Mouse (Mus musculus): ENCODE results near the gene Cypt15. TPM values are rescaled to one million over a fixed set of nuclear protein-coding genes. Genes with fewer than 3 reads are reported as not detected.
"Not testable (repeated sequence)": the region's sequence is repeated elsewhere in the genome, so short reads cannot be mapped to it uniquely, and the experiment has no call there.

Cypt15 gene
- polyA plus RNA-seq (2015; fragmentation: Nextera tagmentation; extraction: Ambion mirVana), result not detected in 2 replicates

DNA sequence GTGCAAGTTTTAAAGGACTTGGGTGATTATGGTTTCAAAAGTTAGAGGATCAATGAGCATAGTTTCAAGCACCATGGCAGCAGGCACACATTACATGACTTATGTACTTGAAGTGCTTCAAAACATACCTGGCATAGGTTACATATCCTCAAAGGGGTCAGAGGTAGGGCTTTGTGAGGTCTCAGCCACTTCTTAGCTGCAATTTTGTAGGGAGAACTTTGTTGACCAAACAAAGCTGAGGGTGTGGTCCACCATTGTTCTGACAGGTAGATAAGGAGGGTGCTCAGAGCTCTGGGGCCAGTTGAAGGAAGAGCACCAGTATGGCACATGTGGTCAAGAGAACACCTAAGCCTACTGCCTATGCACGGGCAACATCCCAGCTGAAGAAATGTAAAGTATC is at the start of gene Cypt15:
TSS of gene Cypt15 (plus strand) at position 301 of the 400 bp plus-strand sequence.
- H3K4me3 ChIP-seq; ATAC-seq (ENCODE audit: low read depth); H3K9ac ChIP-seq; H3K27ac ChIP-seq (replicated peaks); H3K27me3 ChIP-seq; H3K36me3 ChIP-seq; H3K4me1 ChIP-seq (replicated peaks); H3K4me2 ChIP-seq; H3K9me3 ChIP-seq: not testable (repeated sequence)
- WGBS, result 85% methylated on average over 1 of the region's 1 CpGs

DNA sequence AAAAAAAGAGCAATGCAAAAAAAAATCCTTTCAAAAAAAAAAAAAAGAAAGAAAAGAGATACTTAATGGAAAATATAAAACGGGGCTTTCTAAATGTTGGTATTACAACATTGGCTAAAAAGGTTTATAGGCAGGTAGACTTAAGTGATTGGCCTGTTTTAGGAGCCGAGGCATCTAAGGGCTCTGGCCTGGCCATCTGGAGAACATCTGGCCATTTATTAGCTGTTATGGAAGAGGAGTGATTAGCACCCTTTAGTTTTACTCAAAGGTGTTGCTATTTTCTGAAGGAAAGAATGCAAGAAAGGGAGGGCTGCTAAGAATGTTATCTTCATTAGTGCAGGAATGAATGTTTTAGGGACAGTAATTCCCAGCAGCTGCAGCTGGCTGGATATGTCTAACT is 24.9 kb downstream of the Cypt15 start:
- H3K4me1 ChIP-seq (replicated peaks), result no peaks in the 10 kb centered on the region
- H3K36me3 ChIP-seq, result no peaks in the 10 kb centered on the region
- no peak overlapping the region for H3K27ac ChIP-seq (replicated peaks)
- no peak overlapping the region for H3K4me2 ChIP-seq
- H3K27me3 ChIP-seq, result no peaks in the 10 kb centered on the region
- H3K9ac ChIP-seq, result no peak overlapping the region
- no peak for ATAC-seq (ENCODE audit: low read depth)
- no peaks in the 10 kb centered on the region for H3K9me3 ChIP-seq
- H3K4me3 ChIP-seq, result no peak overlapping the region
- 77% methylated on average over 2 of the region's 2 CpGs for WGBS

DNA sequence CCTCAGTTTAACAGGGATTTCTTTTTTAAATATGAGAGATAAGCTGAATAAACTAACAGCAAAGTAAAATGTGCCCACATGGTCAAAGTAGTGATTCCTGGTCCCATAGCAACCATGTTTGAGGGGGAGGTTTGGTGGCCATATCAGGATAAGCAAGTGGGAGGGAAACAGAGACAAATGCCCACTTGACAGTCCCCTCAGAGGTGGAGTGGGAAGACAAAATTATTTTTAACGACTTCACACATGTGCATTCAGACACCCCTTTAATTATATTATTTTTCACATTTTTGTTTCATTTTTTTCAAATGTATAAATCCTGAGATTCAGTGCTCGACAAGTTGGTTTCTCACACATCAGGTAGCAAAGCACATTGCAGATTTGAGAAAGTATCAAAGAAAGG is 32.8 kb downstream of the Cypt15 start:
- Histone ChIP-seq H3K9ac (no peak overlapping the region), H3K9me3 (no peaks in the 10 kb centered on the region), H3K27ac (replicated peaks) (no peak overlapping the region), H3K4me3 (no peak overlapping the region), H3K4me1 (replicated peaks) (no peaks in the 10 kb centered on the region), H3K27me3 (no peaks in the 10 kb centered on the region), H3K36me3 (no peaks in the 10 kb centered on the region), H3K4me2 (no peak overlapping the region)
- 59% methylated on average over 2 of the region's 2 CpGs for WGBS
- no peak for ATAC-seq (ENCODE audit: low read depth)

DNA sequence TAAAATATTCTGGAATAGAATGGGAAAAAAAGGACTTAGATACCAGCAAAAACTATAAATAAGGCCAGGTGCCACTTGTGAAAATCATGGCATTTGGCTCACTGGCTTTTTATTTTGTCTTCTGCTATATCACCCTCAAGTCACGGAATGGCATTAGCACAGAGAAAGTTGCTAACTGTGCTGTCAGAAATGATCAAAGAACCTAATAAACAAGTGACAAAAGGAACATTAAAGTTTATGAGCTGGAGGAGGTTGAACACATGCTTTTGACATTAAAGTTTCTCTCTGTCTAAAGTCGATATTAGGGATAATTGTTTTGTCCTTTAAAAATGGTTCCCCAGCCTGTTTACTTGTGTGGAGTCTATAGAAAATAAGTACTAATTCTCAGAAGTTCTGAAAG is 37.7 kb downstream of the Cypt15 start:
- Histone ChIP-seq H3K9ac (no peak overlapping the region), H3K27me3 (no peaks in the 10 kb centered on the region), H3K27ac (replicated peaks) (no peak overlapping the region), H3K9me3 (no peaks in the 10 kb centered on the region), H3K4me1 (replicated peaks) (no peaks in the 10 kb centered on the region), H3K36me3 (no peaks in the 10 kb centered on the region), H3K4me3 (no peak overlapping the region), H3K4me2 (no peak overlapping the region)
- ATAC-seq (ENCODE audit: low read depth), result no peak
- WGBS, result 58% methylated on average over 2 of the region's 2 CpGs
